Mouse (Mus musculus) retina, postnatal 1 day (tissue): ENCODE data around the gene Asb17.

Experiments used
- DNase-seq: peaks from one replicate; pipeline ENCODE4 v3.0.0-alpha.2; 2012

The Asb17 gene

GRCm38 (mm10) chr3:153897216-153897615 lies 53.2 kb downstream of the Asb17 start:
- DNase-seq = no peak

GRCm38 (mm10) chr3:153901904-153902303 lies 57.9 kb downstream of the Asb17 start:
- DNase-seq = no peak

GRCm38 (mm10) chr3:153902595-153902994 lies 58.6 kb downstream of the Asb17 start:
- DNase-seq = no peak

- peak; percentile 64 for DNase-seq
Measured at GRCm38 (mm10) chr3:153904586-153904985, 60.6 kb downstream of the Asb17 start.
